Mouse (Mus musculus) olfactory bulb, adult 2 months (tissue): ENCODE results near the gene Akt1.

Experiments used
- CTCF ChIP-seq: fragments of 200-500 bp; IDR thresholded peaks from 2 replicates; pipeline ENCODE4 v1.5.1; 2012; ENCODE audit warnings: low read depth, mild to moderate bottlenecking, low read length, moderate library complexity; ENCODE audit not compliant: insufficient read depth
- POLR2A ChIP-seq: fragments of 200-500 bp; IDR thresholded peaks from 2 replicates; pipeline ENCODE4 v1.6.1; 2012; ENCODE audit warnings: mild to moderate bottlenecking, low read depth, low read length, moderate library complexity; ENCODE audit not compliant: insufficient read depth

- TF ChIP-seq CTCF (no peak), POLR2A (no peak)
These were observed 13.4 kb downstream of the Akt1 start for GRCm38 (mm10) chr12:112661327-112661605.
